Mouse (Mus musculus): ENCODE results near the gene Hspb6.

Hspb6 gene

GRCm38 (mm10) chr7:30586455-30587020, 34.6 kb downstream of the Hspb6 start:
- no peak for DNase-seq (ENCODE audit: low read depth in 2 of 2, low spot score in 2 of 2)

GRCm38 (mm10) chr7:30587842-30588667, 36.1 kb downstream of the Hspb6 start:
- peak; percentile 40 to 45 for DNase-seq (ENCODE audit: low read depth in 2 of 2, low spot score in 2 of 2)

- DNase-seq (ENCODE audit: low read depth in 2 of 2, low spot score in 2 of 2): peak; percentile 76 to 81
Measured at GRCm38 (mm10) chr7:30588676-30589434, 36.9 kb downstream of the Hspb6 start, which contains the start of gene Kmt2b. Gene Kmt2b, minus strand, starts transcription at chr7:30588726.

GRCm38 (mm10) chr7:30589435-30590301, 37.7 kb downstream of the Hspb6 start:
- peak; percentile 59 to 72 for DNase-seq (ENCODE audit: low read depth in 2 of 2, low spot score in 2 of 2)

- no peak for DNase-seq (ENCODE audit: low read depth in 2 of 2, low spot score in 2 of 2)
Measured at GRCm38 (mm10) chr7:30590927-30591604, 39.1 kb downstream of the Hspb6 start.

- no peak for DNase-seq (ENCODE audit: low read depth in 2 of 2, low spot score in 2 of 2)
Measured at GRCm38 (mm10) chr7:30591605-30591951, 39.6 kb downstream of the Hspb6 start.

- no peak for DNase-seq (ENCODE audit: low read depth in 2 of 2, low spot score in 2 of 2)
Measured at GRCm38 (mm10) chr7:30592772-30593423, 40.9 kb downstream of the Hspb6 start.

- no peak for DNase-seq (ENCODE audit: low read depth in 2 of 2, low spot score in 2 of 2)
Measured at GRCm38 (mm10) chr7:30593579-30594509, 41.9 kb downstream of the Hspb6 start.

- DNase-seq (ENCODE audit: low read depth in 2 of 2, low spot score in 2 of 2): no peak
Measured at GRCm38 (mm10) chr7:30594510-30595024, 42.6 kb downstream of the Hspb6 start.

GRCm38 (mm10) chr7:30596093-30596492, 44.1 kb downstream of the Hspb6 start:
- DNase-seq (ENCODE audit: low read depth in 2 of 2, low spot score in 2 of 2): no peak

GRCm38 (mm10) chr7:30596811-30597210, 44.8 kb downstream of the Hspb6 start:
- DNase-seq (ENCODE audit: low read depth in 2 of 2, low spot score in 2 of 2): no peak

- DNase-seq (ENCODE audit: low read depth in 2 of 2, low spot score in 2 of 2): no peak
Measured at GRCm38 (mm10) chr7:30598786-30599185, 46.8 kb downstream of the Hspb6 start, which contains the start of gene Zbtb32. Gene Zbtb32, minus strand, starts transcription at chr7:30598909.

- DNase-seq (ENCODE audit: low read depth in 2 of 2, low spot score in 2 of 2): peak in 1 of 2 experiments; percentile 14
Measured at GRCm38 (mm10) chr7:30599933-30600353, 48.0 kb downstream of the Hspb6 start.

GRCm38 (mm10) chr7:30600651-30601050, 48.7 kb downstream of the Hspb6 start:
- DNase-seq (ENCODE audit: low read depth in 2 of 2, low spot score in 2 of 2): no peak

GRCm38 (mm10) chr7:30602583-30602982, 50.6 kb downstream of the Hspb6 start:
- no peak for DNase-seq (ENCODE audit: low read depth in 2 of 2, low spot score in 2 of 2)

GRCm38 (mm10) chr7:30604424-30604823, 52.4 kb downstream of the Hspb6 start:
- DNase-seq (ENCODE audit: low read depth in 2 of 2, low spot score in 2 of 2): no peak

- DNase-seq (ENCODE audit: low read depth in 2 of 2, low spot score in 2 of 2): no peak
Measured at GRCm38 (mm10) chr7:30604944-30605343, 53.0 kb downstream of the Hspb6 start.

All from CD8-positive naive resting alpha-beta T cell, adult 2 months (primary cell).